Mouse (Mus musculus) thymus, postnatal 10 days (tissue): ENCODE measurements around the gene Fga.

Source experiments
- DNase-seq, 2 experiments: peaks; one replicate each; pipeline ENCODE4 v3.0.0; 2021; ENCODE audit warnings: low spot score in 2 of 2

Gene Fga

DNA sequence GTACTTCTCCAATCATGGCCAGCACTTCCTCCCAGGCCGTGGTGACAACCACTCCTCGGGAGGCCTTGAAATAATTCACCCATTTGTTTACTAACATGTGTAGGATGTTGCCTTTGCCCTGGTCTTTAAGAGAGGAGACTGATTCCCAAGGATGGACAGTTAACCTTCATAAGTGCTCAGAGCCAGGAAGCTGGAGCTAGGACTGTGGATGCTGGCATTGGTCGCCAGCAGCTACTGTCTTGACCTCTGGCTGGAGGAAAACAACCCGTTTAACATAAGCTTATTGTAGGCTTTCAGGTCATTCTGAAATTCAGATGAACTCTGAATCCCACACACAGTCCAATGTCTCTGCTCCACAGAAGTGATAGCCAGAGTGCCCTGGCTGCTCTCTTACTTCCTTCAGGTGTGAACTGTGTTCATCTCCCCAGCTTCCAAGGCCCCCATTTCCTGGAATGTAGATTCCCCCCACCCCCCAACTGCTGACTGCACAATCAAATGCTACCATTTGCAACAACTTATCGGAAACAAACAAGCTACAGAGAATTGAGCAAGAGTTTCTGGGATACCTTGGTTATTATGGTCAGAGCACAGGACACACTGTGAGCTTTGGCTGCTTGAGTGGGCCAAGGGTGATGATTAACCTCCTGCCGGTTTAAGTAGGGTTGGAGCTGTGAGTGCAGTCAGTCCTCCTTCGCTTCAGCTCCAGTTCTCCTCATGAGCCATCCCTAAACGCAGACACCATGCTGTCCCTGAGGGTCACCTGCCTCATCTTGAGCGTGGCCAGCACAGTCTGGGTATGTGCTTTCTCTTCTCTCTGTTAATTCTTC, at the start of gene Fga:
Gene Fga, plus strand, starts transcription at position 602 of the 827 bp plus-strand sequence.
- no peak for DNase-seq

DNA sequence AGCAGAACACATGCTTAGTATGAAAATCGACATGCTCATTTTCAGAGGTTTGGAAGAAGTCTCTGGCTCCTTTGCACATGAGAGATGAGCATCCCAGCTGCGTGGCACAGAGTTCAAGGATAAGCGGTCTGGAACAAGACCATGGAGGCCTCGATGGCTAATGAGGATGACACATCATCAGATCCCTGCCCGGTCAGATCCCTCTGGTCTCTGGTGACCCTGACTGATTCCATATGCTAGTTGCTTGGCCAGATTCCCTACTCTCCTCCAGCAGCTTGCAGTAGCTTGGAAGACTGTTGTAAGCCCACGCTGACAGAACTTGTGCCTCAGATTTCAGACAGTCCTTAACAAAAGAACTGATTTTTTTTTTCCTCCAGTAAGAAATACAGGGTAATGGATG, 45.1 kb upstream of the Fga start:
- no peak for DNase-seq

DNA sequence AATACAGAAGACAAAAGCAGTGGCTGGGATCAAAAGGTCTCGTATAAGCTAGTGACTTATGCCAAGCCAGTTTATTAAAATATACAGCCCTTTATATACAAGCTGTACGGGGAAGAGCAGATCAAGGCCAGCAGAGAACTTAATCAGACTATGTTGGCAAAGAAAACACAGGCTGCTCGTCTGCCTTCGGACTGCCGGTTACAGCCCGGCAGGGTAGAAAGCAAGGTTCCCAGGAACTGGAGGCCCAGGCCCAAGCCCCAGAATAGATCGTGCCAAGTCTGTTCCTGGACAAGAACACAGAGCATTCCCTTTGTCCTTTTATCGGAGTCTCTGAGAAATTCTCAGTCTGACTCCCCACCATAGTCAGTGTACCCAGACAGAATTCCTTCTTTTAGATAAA, 44.0 kb upstream of the Fga start:
- no peak for DNase-seq

DNA sequence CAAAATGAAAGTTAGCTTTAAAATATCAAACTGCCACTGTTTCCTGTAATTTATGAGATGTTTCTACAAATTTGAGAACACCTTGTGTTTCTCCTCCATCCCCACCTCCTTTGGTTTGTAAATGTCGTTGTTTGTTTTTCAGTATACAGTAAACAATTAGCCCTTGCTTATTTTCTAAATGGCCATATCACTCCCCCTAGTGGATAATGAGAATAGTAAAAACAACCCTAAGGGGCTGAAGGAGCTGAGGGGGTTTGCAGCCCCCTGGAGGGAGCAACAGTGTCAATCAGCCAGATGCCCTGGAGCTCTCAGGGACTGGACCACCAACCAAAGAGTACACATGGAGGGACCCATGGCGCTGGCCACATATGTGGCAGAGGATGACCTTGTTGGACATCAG, 41.0 kb upstream of the Fga start:
- no peak for DNase-seq

DNA sequence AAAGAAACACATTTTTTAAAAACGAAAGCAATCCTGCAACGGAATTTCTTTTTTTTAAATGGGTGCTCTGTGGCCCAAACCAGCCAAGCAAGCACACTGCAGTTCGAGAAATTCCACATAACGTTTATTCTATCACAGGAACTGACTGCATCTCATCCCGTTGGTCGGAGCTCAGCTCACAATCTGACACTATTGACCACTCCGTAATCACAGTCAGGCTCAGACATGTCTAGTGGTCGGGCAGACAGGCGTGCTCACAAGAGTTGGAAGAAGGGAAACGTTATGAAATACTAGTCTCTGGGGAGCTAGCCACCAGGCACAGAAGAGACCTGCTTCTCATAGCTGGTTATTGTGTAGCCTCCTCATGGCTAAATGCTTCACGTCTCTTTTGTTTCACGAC, 33.9 kb upstream of the Fga start:
- no peak for DNase-seq

DNA sequence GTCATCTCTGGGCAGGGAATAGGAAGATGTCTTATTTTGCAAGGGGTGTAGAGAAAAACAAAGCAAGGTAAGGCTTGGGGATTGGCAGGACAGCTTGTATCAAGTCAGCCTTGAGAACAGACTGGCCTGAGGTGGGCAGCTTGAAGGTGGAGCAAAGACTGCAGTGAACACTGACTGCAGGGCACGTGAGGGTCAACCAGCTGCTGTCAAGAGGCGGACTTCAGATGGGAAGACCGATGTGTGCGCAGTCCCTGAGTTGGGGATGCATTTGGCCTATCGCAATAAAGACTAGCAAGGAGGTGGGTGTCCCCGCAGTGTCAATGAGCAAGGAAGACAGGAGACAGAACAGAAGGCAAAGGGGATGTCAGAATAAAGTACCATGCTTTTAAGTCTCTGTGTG, 32.9 kb upstream of the Fga start:
- no peak for DNase-seq

DNA sequence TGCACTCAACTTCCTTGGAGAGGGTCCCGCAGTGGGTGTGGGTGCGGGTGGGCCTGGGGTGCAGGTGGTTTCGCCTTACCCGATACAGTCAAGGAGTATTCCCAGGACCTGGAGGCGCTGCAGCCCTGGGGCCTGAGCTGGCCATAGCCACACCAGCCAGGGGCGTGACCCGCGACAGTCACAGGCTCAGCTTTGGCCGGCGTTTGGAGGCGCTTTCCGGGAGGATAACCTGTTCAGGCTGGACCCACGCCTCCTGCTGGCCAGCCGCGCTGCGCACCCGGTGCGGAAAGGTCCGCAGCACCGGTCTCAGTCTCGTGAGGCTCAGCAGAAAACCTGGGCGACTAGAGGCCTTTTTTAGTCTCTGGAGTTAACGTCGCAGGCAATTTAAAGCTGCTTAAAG, 30.5 kb upstream of the Fga start:
- no peak for DNase-seq

DNA sequence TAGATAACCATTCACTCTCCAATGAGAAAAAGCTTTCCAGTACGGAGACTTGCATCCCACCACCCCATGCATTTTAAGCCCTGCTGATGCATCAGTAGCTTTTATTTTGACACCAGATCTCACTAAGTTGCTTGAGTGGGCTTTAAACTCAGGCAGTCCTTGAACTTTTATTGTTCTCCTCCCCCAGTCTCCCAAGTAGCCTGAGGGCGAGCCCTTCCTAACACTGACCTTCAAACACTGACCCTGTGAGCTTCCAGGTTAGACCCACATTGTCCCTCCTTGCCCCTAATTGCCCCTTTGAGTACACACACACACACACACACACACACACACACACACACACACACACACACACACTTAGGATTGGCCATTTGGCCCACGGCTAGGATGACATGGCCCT, 29.2 kb upstream of the Fga start:
- no peak for DNase-seq

DNA sequence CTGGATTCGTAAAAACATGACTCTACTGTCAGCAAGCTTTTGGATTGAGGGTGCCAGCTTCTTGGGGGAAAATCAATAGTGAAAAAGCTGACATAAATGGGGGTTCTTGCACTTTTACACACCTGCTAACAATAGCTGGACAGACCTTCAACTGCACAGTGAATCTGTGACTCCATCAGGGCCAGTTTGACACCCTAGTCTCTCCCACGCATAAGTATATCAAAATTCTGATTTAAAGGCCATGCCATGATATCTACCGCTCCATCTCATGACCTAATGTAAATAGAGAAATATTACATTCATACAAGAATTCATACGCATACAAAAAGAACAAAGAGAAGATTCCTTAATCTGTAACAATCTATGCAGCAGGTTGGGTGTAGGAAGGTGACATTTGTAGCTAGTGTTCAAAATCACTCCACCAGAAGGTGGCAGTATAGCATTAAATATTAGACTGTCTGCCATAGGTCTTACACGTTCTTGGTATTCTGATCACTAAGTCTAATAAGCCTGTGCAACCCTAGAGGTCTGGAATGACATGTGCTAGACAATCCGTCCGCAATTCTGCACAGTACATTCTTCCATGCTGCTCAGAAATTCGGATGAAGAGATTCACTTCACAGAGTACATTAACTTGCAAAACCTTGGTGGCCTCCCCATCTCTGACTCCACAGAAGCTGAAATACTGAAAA, 27.0 kb upstream of the Fga start:
- peak in 1 of 2 experiments; percentile 41 for DNase-seq

DNA sequence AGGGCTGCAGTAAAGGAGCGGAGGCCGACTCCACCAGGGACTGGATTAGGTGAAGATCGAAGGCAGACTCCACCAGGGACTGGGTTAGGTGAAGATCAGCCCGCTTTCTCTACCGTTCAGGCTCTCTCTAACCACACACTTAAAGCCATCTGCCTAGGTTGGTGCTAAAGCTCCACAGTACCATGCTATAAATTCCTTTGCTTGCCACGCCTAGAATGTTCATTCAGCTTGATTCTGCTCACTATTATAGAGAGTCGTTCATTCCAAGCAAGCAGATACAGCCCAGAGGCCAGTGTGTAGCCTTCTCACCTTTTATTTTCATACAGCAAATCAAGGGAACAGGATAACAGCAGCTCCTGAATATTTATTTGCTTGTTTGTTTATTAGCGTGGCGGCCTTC, 25.9 kb upstream of the Fga start:
- no peak for DNase-seq

DNA sequence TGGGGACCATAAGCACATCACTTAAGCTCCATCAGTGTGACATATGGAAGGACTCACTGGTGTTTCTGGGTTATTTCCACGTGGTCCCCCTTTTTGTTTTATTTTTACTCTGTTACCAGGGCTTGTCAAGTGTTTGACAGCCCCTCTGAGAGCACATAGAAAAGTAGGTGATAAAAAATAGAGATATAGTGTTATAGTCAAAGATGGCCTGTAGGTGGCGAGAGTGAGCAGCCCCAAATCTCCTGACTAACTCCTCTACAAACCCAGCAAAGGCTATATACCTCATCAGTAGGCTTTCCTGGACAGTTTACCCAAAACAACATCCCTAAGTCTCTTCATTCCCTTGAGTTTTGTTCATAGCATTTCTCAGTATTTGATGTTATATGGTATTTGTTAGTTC, 23.7 kb upstream of the Fga start:
- DNase-seq: peak in 1 of 2 experiments; percentile 19

DNA sequence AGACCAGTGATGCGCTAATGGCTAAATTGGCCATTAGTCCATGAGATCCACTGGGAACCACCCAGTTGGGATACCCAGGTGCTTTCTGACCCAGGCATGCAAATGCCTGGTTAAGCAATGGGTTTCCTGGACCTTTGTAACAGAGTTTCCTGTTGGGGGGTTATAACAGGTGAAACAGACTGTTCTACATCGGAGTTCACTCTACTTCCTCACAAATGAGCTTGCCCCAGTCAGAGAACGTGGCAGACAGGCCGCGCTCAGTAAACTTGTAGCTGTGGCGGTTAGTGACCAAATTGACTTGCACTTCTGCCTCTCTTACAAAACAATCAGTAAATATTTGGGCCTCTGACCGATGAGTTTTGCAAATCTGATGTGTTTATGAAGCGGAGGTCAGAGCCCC, 22.8 kb upstream of the Fga start:
- DNase-seq: no peak

DNA sequence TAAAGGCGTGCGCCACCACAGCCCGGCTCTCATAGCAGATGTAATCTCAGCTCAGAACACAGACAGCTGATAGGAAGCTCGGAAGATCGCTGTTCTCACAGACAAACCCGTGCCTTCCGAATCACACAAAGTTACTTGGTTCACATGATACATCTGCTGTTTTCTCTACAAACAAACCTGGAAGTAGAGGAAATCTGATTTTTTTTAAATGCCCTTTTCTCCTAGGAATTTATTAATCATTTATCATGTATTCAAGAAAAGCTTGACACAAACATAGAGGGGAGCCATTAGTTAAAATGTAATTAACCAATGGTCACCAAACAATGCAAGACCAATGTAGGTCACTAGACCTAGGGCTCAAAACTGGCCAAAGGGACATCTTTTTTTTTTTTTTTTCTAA, 21.1 kb upstream of the Fga start:
- DNase-seq: no peak

DNA sequence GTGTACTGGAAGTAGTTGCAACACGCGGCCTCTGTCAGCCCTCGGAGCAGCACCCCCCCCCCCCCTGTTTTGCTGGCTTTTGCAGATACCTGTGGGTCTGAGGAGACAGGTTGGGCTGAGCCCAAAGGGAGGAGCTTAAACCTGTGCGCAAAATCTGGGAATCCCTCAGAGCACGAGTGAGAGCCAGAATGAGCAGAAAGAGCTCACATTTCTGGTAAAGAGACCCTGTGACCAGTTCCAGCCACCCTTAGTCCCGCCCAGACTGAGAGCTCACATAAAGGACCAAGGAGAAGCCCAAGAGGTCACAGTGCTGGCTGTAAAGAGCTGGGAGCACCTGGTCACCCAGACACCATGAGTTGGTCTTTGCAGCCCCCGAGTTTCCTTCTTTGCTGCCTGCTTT, 18.3 kb upstream of the Fga start, which contains the start of gene Fgg:
Gene Fgg, plus strand, starts transcription at position 168 of the 400 bp plus-strand sequence.
- no peak for DNase-seq

DNA sequence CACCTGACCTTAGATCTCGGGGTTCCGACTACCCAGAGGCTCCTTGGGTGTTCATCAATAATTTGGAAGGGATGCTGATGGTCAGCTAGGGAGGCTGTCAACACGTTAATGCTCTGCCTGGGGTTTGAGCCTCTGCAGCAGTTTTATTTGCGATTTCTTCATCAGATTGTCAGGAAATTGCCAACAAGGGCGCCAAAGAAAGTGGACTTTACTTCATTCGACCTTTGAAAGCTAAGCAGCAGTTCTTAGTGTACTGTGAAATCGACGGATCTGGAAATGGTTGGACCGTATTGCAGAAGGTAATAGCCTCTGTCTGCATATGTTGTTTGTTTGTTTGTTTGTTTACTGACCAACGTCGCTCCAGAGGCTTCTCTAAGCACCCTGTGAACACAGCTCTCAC, 15.6 kb upstream of the Fga start:
- DNase-seq: no peak

DNA sequence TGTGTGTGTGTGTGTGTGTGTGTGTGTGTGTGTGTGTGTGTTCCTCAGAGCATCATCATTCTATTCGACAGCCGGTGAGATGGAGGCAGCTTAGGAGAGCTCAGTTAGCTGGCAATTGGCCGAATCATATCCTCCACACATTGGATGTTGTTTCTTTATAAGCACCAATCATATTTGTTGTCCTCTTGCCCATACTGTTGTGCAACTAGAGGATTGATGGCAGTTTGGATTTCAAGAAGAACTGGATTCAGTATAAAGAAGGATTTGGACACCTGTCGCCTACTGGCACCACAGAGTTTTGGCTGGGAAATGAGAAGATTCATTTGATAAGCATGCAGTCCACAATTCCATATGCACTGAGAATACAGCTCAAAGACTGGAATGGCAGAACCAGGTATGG, 14.7 kb upstream of the Fga start:
- DNase-seq: no peak

DNA sequence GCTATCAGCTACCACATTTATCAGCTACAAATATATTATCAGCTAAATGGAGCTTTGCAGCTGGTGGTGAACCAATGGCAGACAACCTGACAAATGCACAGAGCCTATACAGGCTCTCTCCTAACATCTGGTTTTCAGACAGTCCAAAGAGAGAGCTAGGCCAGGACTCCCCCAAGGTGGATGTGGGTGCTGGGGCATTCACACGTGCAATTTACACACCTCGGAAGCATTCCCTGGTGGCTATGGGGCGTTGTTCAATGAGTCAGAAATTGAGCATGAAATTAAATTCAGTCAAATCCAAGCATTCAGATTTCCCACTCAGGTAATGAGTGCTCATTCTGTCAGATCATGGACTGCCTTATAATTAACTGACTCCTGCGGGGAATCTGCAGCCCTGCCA, 14.3 kb upstream of the Fga start:
- DNase-seq: no peak

DNA sequence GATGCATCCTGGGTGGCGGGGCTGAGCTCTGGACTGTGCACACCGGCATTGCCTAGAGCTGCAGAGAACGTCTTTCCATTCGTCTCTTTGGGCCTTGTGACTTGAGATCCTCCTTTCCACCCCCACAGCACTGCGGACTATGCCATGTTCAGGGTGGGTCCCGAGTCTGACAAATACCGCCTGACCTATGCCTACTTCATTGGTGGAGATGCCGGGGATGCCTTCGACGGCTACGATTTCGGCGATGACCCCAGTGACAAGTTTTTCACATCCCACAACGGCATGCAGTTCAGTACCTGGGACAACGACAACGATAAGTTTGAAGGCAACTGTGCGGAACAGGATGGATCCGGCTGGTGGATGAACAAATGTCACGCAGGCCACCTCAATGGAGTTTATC, 13.2 kb upstream of the Fga start:
- DNase-seq: no peak

DNA sequence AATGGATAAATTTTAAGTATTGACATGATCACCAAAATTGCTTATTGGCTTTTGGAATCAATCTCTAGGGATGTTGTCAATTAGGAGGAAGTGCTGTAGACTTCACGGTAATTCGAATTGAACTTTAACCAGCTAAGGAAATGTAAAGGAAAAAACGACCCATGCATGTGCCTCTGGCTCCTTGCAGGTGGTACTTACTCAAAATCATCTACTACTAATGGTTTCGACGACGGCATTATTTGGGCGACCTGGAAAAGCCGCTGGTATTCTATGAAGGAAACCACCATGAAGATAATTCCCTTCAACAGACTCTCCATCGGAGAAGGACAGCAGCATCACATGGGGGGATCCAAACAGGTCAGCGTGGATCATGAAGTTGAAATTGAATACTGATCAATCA, 11.9 kb upstream of the Fga start:
- no peak for DNase-seq

DNA sequence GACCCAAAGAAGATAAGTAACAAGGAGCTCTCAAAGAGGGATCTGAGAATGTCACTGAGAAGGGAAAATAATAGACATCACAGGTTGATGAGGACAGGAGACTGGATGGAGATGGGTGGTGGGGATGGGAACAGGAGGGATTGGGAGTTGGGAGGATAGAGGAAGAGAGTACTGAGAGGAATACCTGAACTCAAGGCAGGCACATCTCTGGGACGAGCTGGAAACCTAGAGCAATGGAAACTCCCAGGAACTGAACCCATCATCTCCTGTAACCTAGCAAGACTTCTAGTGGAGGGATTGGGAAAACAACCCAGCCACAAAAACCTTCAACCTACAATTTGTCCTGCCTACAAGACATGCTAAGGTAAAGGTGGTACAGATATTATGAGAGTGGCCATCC, 9.6 kb upstream of the Fga start:
- DNase-seq: no peak

DNA sequence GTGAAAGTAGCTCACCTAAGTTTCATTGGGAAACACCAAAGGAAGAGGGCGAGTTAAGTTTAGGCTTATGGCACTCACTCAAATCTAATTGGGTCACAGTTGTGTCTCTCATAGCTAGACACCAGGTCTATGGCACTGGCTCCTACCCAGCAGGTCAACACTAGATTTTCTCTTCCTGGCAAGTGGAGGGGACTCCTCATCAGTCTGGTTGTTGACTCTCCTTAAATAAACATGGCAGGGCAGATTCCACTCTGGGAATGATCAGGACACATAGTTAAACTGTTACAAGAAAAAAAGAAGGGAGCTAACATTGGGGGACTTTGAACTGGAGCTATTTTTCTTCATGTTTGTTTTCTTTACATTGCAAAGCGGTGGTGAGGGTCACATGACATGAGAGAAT, 5.5 kb upstream of the Fga start:
- no peak for DNase-seq

DNA sequence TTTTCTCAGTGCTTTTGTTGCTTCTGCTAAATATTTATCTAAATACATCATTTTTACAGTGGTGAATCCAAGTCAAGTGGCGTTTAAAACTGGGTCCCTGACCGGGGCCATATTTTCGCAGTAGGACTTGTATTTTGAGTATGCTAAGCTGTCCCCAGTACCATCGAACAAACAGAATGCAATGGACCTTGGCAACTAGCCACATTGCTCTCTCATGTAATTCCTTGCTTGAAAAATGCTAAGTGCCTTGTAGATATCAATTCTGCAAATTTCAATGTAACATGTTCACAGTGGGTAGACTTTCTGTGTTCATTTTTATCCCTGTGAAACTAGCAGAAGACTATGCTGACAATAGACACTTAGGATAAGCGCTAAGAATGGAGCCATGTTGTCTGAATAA, 4.7 kb upstream of the Fga start:
- no peak for DNase-seq

DNA sequence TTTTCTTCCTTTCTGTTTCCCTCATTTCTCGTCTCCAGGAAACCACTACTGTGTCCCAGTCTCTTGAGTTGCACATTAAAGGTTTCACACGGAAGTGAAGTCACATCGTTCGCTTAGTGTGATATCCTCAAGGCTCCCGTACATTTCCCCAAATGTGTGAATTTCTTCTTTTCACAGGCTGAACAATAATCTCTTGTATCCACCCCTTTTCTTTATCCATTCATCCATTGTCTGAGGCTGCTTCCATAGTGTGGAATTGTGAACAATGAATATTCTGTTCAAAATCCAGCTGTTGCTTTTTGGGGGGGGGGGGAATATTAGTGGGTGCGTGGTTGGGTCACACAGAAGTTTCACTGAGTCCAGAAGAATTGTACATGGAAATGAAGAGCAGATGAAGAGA, 840 bp upstream of the Fga start:
- DNase-seq: no peak
